Comparison of ENCODE assay signal across 9 mouse cellular contexts in genomic region chr6:56362128-56362545, GRCm38 (mm10).
DNase-seq lines count a peak whose midpoint lies in the region; ATAC-seq and TF ChIP-seq lines count a peak whose summit lies in the region.
"Had no signal": no experiment of that assay in that cellular context is flagged by ENCODE, and none has a peak within 500 bp of the region (broad histone marks: within the 10 kb centered on the region; RNA-seq: fewer than 3 reads in every experiment).

No protein-coding gene starts in this region.

- in situ Hi-C loops in ES-E14 (cut with MboI; ENCODE audit: low sequenced_read_pairs in 2 of 2, unreplicated experiment in 2 of 2): no loop called here

- peak overlapping the region; percentile 22 for H3K4me3 ChIP-seq in kidney, adult 2 months (ENCODE audit: insufficient read depth, low read depth, low read length)
- peak overlapping the region; percentile 18 to 50; a peak in 3 of 4 replicates for H3K4me3 ChIP-seq in ES-E14 (ENCODE audit: insufficient read depth in 1 of 2, low read depth in 1 of 2, low read length in 2 of 2, poor library complexity in 1 of 2, severe bottlenecking in 1 of 2)
- peak overlapping the region; percentile 56 for H3K4me3 ChIP-seq in embryonic facial prominence, embryonic 10.5 days
- peak overlapping the region; percentile 34 for H3K4me3 ChIP-seq in limb, embryonic 15.5 days
- peak overlapping the region; percentile 40 for H3K4me3 ChIP-seq in stomach, embryonic 15.5 days (replicated peaks)

- intact Hi-C loops in heart, postnatal 10 days (cut with DNase I): loop anchor here (10.0 kb wide), 1 partner anchor 287 kb away; no protein-coding TSS in a partner anchor

- under 1% methylated on average over 10 of the region's 10 CpGs for WGBS in kidney, adult 2 months
- 1% methylated on average over 10 of the region's 10 CpGs for WGBS in embryonic facial prominence, embryonic 10.5 days
- WGBS in limb, embryonic 15.5 days: under 1% methylated on average over 10 of the region's 10 CpGs
- WGBS in stomach, embryonic 15.5 days: 2% methylated on average over 10 of the region's 10 CpGs

- no peak for DNase-seq in kidney, adult 2 months
- no peak for DNase-seq in kidney, postnatal 25 days
- DNase-seq in ES-E14 (ENCODE audit: low read depth, low spot score): peak; percentile 21
- peak; percentile 71 for DNase-seq in embryonic facial prominence, embryonic 10.5 days (ENCODE audit: low spot score)
- peak; percentile 80 to 81 for DNase-seq in heart, postnatal 10 days
- DNase-seq in frontal cortex, postnatal 25 days (ENCODE audit: low spot score in 2 of 2): no peak

- H3K4me2 ChIP-seq in limb, embryonic 15.5 days: peak overlapping the region; percentile 64
- H3K4me2 ChIP-seq in stomach, embryonic 15.5 days: peak overlapping the region; percentile 85

- TF ChIP-seq CTCF in kidney, adult 2 months (conservative IDR thresholded peaks at IDR 0.05; ENCODE audit: insufficient read depth, insufficient read length, low read depth, low read length): no peak; the same call in 1 of the 2 replicates

- no peaks in the 10 kb centered on the region for H3K36me3 ChIP-seq in kidney, adult 2 months (ENCODE audit: control insufficient read depth, insufficient read depth, low read length)
- no peaks in the 10 kb centered on the region for H3K36me3 ChIP-seq in ES-E14 (ENCODE audit: control insufficient read depth, insufficient read depth, low read length, poor library complexity, severe bottlenecking)
- H3K36me3 ChIP-seq in embryonic facial prominence, embryonic 10.5 days (replicated peaks): no peaks in the 10 kb centered on the region
- H3K36me3 ChIP-seq in limb, embryonic 15.5 days: no peaks in the 10 kb centered on the region
- no peaks in the 10 kb centered on the region for H3K36me3 ChIP-seq in stomach, embryonic 15.5 days

- no peaks in the 10 kb centered on the region for H3K4me1 ChIP-seq in kidney, adult 2 months (ENCODE audit: control insufficient read depth, insufficient read depth, low read length)
- peaks cover 0 to 3% of the 10 kb centered on the region in 2 experiments; a peak in 1 of 4 replicates for H3K4me1 ChIP-seq in ES-E14 (ENCODE audit: control insufficient read depth in 2 of 2, insufficient read depth in 2 of 2, low read length in 2 of 2, poor library complexity in 1 of 2)
- peaks cover 17% of the 10 kb centered on the region for H3K4me1 ChIP-seq in embryonic facial prominence, embryonic 10.5 days
- peaks cover 12% of the 10 kb centered on the region for H3K4me1 ChIP-seq in limb, embryonic 15.5 days
- 0 out of 2 replicates have a peak, but pooled peaks cover 5% of the 10 kb centered on the region for H3K4me1 ChIP-seq in stomach, embryonic 15.5 days

- H3K27me3 ChIP-seq in kidney, adult 2 months (replicated peaks; ENCODE audit: control insufficient read depth, insufficient read depth, low read length): peaks cover 2% of the 10 kb centered on the region; the same call in 1 of the 2 replicates
- H3K27me3 ChIP-seq in embryonic facial prominence, embryonic 10.5 days (replicated peaks; ENCODE audit: low read depth, poor library complexity, severe bottlenecking): peaks cover 37% of the 10 kb centered on the region
- H3K27me3 ChIP-seq in limb, embryonic 15.5 days: peaks cover 28% of the 10 kb centered on the region
- H3K27me3 ChIP-seq in stomach, embryonic 15.5 days (replicated peaks): no peaks in the 10 kb centered on the region
- H3K27me3 ChIP-seq: CH12.LX had no signal

- H3K9me3 ChIP-seq in ES-E14 (ENCODE audit: control insufficient read depth, insufficient read depth, low read depth, low read length): no peaks in the 10 kb centered on the region
- H3K9me3 ChIP-seq in embryonic facial prominence, embryonic 10.5 days: no peaks in the 10 kb centered on the region
- no peaks in the 10 kb centered on the region for H3K9me3 ChIP-seq in limb, embryonic 15.5 days
- no peaks in the 10 kb centered on the region for H3K9me3 ChIP-seq in stomach, embryonic 15.5 days

- ATAC-seq in limb, embryonic 15.5 days (ENCODE audit: insufficient number of reproducible peaks, low FRiP score, low TSS enrichment, low read depth): 0 out of 2 replicates have a peak, but pooled peaks have one; percentile 44
- peak; percentile 90 for ATAC-seq in stomach, embryonic 15.5 days (ENCODE audit: insufficient read depth, low FRiP score, low read depth)

- TF ChIP-seq POLR2A in kidney, adult 2 months (IDR thresholded peaks at IDR 0.05; ENCODE audit: low read depth, low read length): no peak

- peak overlapping the region; percentile 16; the same call in 1 of the 2 replicates for H3K27ac ChIP-seq in kidney, adult 2 months (ENCODE audit: insufficient read depth, low read depth, low read length)
- H3K27ac ChIP-seq in ES-E14 (ENCODE audit: insufficient read depth, low read depth, low read length, poor library complexity, severe bottlenecking): no peak overlapping the region
- H3K27ac ChIP-seq in embryonic facial prominence, embryonic 10.5 days (replicated peaks): peak overlapping the region; percentile 62
- H3K27ac ChIP-seq in limb, embryonic 15.5 days: no peak overlapping the region
- H3K27ac ChIP-seq in stomach, embryonic 15.5 days: no peak overlapping the region

- no peak overlapping the region for H3K9ac ChIP-seq in ES-E14 (ENCODE audit: insufficient read depth, low read depth, low read length, poor library complexity, severe bottlenecking)
- 0 out of 2 replicates have a peak overlapping the region, but pooled peaks have one; percentile 14 for H3K9ac ChIP-seq in limb, embryonic 15.5 days
- 0 out of 2 replicates have a peak overlapping the region, but pooled peaks have one; percentile 22 for H3K9ac ChIP-seq in stomach, embryonic 15.5 days

TF ChIP-seq in ES-E14, 5 proteins besides CTCF, POLR2A, EP300 and RAD21:
- TF ChIP-seq ZC3H11A (IDR thresholded peaks at IDR 0.05; ENCODE audit: borderline replicate concordance, low read depth, low read length) (no peak), MAFK (IDR thresholded peaks at IDR 0.05; ENCODE audit: insufficient read depth, low read depth, low read length) (no peak), CHD2 (IDR thresholded peaks at IDR 0.05; ENCODE audit: low read depth, low read length) (no peak), HCFC1 (IDR thresholded peaks at IDR 0.05; ENCODE audit: borderline replicate concordance, insufficient read depth, low read length) (no peak), ZNF384 (IDR thresholded peaks at IDR 0.05; ENCODE audit: low read depth, low read length) (no peak)

Comparison
In these comparisons a context has a peak if more than half of its experiments do, and no peak if none do; other contexts are left out.
1. DNase-seq: peak in ES-E14 (single experiment), embryonic facial prominence, embryonic 10.5 days (single experiment) and heart, postnatal 10 days (2 of 2); none in kidney, adult 2 months (single experiment), kidney, postnatal 25 days (0 of 2) and frontal cortex, postnatal 25 days (0 of 2).
2. H3K27ac ChIP-seq: peak in kidney, adult 2 months (single experiment) and embryonic facial prominence, embryonic 10.5 days (single experiment); none in ES-E14 (single experiment), limb, embryonic 15.5 days (single experiment) and stomach, embryonic 15.5 days (single experiment).
3. Peak in every context shown above with its lines, with median percentiles within 50 percentile points of each other: H3K4me3 ChIP-seq.